Mouse (Mus musculus) MEL (cell line): ENCODE measurements around the gene Lypd6b. TPM values are rescaled to one million over a fixed set of nuclear protein-coding genes. Genes with fewer than 3 reads are reported as not detected.

Experiments used
- DNase-seq: peaks from one replicate; pipeline ENCODE4 v3.0.0; 2011; ENCODE audit warnings: low read depth, low spot score
- H3K27ac ChIP-seq: 2 replicates; pipeline ENCODE4 v1.5.1; 2012; ENCODE audit warnings: low read depth, mild to moderate bottlenecking, control low read depth, low read length, moderate library complexity; ENCODE audit not compliant: control insufficient read depth
- H3K27me3 ChIP-seq, 2 experiments: fragments of 150-350 bp in 1 of 2; sonication (generic) in 1 of 2; 2 replicates each; pipeline ENCODE4 v1.6.1; 2012; ENCODE audit warnings: low read length in 2 of 2, mild to moderate bottlenecking in 2 of 2, improper control_type of control experiment in 1 of 2, moderate library complexity in 1 of 2; ENCODE audit not compliant: insufficient read depth in 2 of 2, control insufficient read depth in 1 of 2
- H3K36me3 ChIP-seq, 2 experiments: 2 replicates each; pipeline ENCODE4 v1.6.1; 2012 to 2014; ENCODE audit warnings: low read length in 2 of 2, improper control_type of control experiment in 1 of 2, inconsistent platforms in 1 of 2, mild to moderate bottlenecking in 1 of 2; ENCODE audit not compliant: insufficient read depth in 2 of 2, control insufficient read depth in 1 of 2
- H3K4me1 ChIP-seq, 2 experiments: fragments of 150-350 bp in 1 of 2; sonication (generic) in 1 of 2; 2 replicates each; pipeline ENCODE4 v1.6.1; 2012; ENCODE audit warnings: low read length in 2 of 2, improper control_type of control experiment in 1 of 2, mild to moderate bottlenecking in 1 of 2; ENCODE audit not compliant: insufficient read depth in 2 of 2, control insufficient read depth in 1 of 2
- H3K4me3 ChIP-seq, 2 experiments: fragments of 150-350 bp in 1 of 2; sonication (generic) in 1 of 2; 2 replicates each; pipeline ENCODE4 v1.5.1; 2012; ENCODE audit warnings: low read depth in 2 of 2, low read length in 2 of 2, mild to moderate bottlenecking in 2 of 2, moderate library complexity in 2 of 2, control low read depth in 1 of 2, improper control_type of control experiment in 1 of 2; ENCODE audit not compliant: control insufficient read depth in 1 of 2, insufficient read depth in 1 of 2
- H3K79me2 ChIP-seq: 2 replicates; pipeline ENCODE4 v1.6.1; 2012; ENCODE audit warnings: mild to moderate bottlenecking, low read length, moderate library complexity; ENCODE audit not compliant: control insufficient read depth, poor library complexity, insufficient read depth
- H3K9ac ChIP-seq: 2 replicates; pipeline ENCODE4 v1.6.1; 2012; ENCODE audit warnings: low read depth, mild to moderate bottlenecking, control low read depth, low read length, moderate library complexity; ENCODE audit not compliant: control insufficient read depth, poor library complexity, severe bottlenecking
- H3K9me3 ChIP-seq: fragments of 150-350 bp; sonication (generic); replicated peaks from 2 replicates; pipeline ENCODE4 v1.6.1; 2012; ENCODE audit warnings: mild to moderate bottlenecking, low read length, improper control_type of control experiment, moderate library complexity; ENCODE audit not compliant: insufficient read depth
- CHD1 ChIP-seq: IDR thresholded peaks from 2 replicates; pipeline ENCODE4 v1.6.1; 2012; ENCODE audit warnings: low read depth, mild to moderate bottlenecking, inconsistent platforms, low read length, improper control_type of control experiment
- E2F4 ChIP-seq: IDR thresholded peaks from 2 replicates; pipeline ENCODE4 v1.6.1; 2011; ENCODE audit warnings: low read depth, low read length, improper control_type of control experiment, borderline replicate concordance
- ELF1 ChIP-seq: IDR thresholded peaks from 2 replicates; pipeline ENCODE4 v1.6.1; 2014; ENCODE audit warnings: low read depth, mild to moderate bottlenecking, inconsistent platforms, low read length, improper control_type of control experiment, moderate library complexity
- GABPA ChIP-seq: IDR thresholded peaks from 2 replicates; pipeline ENCODE4 v1.6.1; 2012; ENCODE audit warnings: low read depth, mild to moderate bottlenecking, inconsistent platforms, low read length, improper control_type of control experiment, moderate library complexity
- MAFK ChIP-seq: IDR thresholded peaks from 2 replicates; pipeline ENCODE4 v1.6.1; 2011; ENCODE audit warnings: low read depth, mild to moderate bottlenecking, low read length, improper control_type of control experiment, borderline replicate concordance
- MAZ ChIP-seq: IDR thresholded peaks from 2 replicates; pipeline ENCODE4 v1.6.1; 2012; ENCODE audit warnings: low read depth, mild to moderate bottlenecking, inconsistent platforms, low read length, improper control_type of control experiment
- MYB ChIP-seq: IDR thresholded peaks from 2 replicates; pipeline ENCODE4 v1.6.1; 2011; ENCODE audit warnings: mild to moderate bottlenecking, low read depth, low read length, improper control_type of control experiment
- POLR2AphosphoS5 ChIP-seq: IDR thresholded peaks from 2 replicates; pipeline ENCODE4 v1.6.1; 2012; ENCODE audit warnings: low read depth, borderline replicate concordance, mild to moderate bottlenecking, inconsistent platforms, low read length, moderate library complexity, mixed read lengths
- SIN3A ChIP-seq: IDR thresholded peaks from 2 replicates; pipeline ENCODE4 v1.6.1; 2012; ENCODE audit warnings: low read length, improper control_type of control experiment, inconsistent platforms
- SMC3 ChIP-seq: IDR thresholded peaks from 2 replicates; pipeline ENCODE4 v1.6.1; 2011; ENCODE audit warnings: low read depth, low read length, improper control_type of control experiment
- TCF12 ChIP-seq: IDR thresholded peaks from 2 replicates; pipeline ENCODE4 v1.6.1; 2014; ENCODE audit warnings: low read depth, mild to moderate bottlenecking, inconsistent platforms, low read length, improper control_type of control experiment, moderate library complexity
- UBTF ChIP-seq: IDR thresholded peaks from 2 replicates; pipeline ENCODE4 v1.6.1; 2012; ENCODE audit warnings: low read depth, mild to moderate bottlenecking, inconsistent platforms, low read length, improper control_type of control experiment, moderate library complexity, borderline replicate concordance; ENCODE audit not compliant: insufficient read depth
- USF1 ChIP-seq: IDR thresholded peaks from 2 replicates; pipeline ENCODE4 v1.6.1; 2014; ENCODE audit warnings: low read depth, mild to moderate bottlenecking, inconsistent platforms, low read length, improper control_type of control experiment, moderate library complexity
- USF2 ChIP-seq, 2 experiments: IDR thresholded peaks; 2 replicates each; pipeline ENCODE4 v1.6.1; 2011 to 2012; ENCODE audit warnings: improper control_type of control experiment in 2 of 2, low read length in 2 of 2, borderline replicate concordance in 1 of 2, inconsistent platforms in 1 of 2, low read depth in 1 of 2, mild to moderate bottlenecking in 1 of 2; ENCODE audit not compliant: insufficient read depth in 1 of 2
- ZMIZ1 ChIP-seq: IDR thresholded peaks from 2 replicates; pipeline ENCODE4 v1.6.1; 2012; ENCODE audit warnings: low read depth, mild to moderate bottlenecking, inconsistent platforms, low read length, improper control_type of control experiment, moderate library complexity
- polyA plus RNA-seq, 2 experiments: library from polyadenylated mRNA; stranded (reverse) in 1 of 2; unstranded in 1 of 2; fragments of >175 nt in 1 of 2; fragments of >200 nt in 1 of 2; gene quantifications; 2 replicates each; pipeline versions ENCODE4 v1.2.1 to v1.2.4; 2012; ENCODE audit warnings: low replicate concordance in 2 of 2, low read depth in 1 of 2; ENCODE audit not compliant: insufficient read length in 2 of 2, insufficient read depth in 1 of 2, missing spikeins in 1 of 2
- total RNA-seq: library from RNA; depleted of rRNA; stranded (reverse); fragments of 300-350 nt; gene quantifications from 2 replicates; pipeline ENCODE4 v1.2.3, GENCODE M21; 2012

Lypd6b gene
- total and polyA plus RNA-seq, 3 experiments, result not detected

DNA sequence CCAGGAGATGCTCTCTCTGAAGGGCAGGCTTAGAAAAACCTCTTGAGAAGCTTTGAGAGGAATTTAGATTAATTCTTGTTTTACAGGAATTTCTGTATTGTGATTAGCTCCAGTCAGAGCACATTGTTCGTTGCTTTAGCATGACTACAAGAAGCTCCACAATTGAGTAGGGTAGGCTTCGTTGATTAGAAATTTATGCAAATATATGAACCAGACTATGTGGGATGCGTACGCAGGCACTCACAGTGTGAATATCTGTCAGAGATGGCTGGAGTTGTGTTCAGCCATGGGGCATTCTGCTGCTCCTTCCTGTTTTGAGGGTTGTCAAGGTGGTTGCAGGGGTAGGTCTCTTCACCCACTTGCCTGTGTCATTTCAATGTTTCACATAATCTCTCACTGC is 100.9 kb downstream of the Lypd6b start:
- Histone ChIP-seq H3K27me3 (no peaks in the 10 kb centered on the region), H3K4me1 (no peaks in the 10 kb centered on the region), H3K79me2 (no peaks in the 10 kb centered on the region), H3K9ac (no peak overlapping the region), H3K36me3 (no peaks in the 10 kb centered on the region), H3K4me3 (no peak overlapping the region), H3K9me3 (no peaks in the 10 kb centered on the region), H3K27ac (no peak overlapping the region)
- DNase-seq, result no peak
- TF ChIP-seq SIN3A, result no peak
- no peak for TF ChIP-seq MYB
- TF ChIP-seq USF2 (IDR thresholded peaks at IDR 0.05; ENCODE audit: borderline replicate concordance in 1 of 2, insufficient read depth in 1 of 2, low read depth in 1 of 2, low read length in 2 of 2), result no peak
- no peak for TF ChIP-seq TCF12
- no peak for TF ChIP-seq POLR2AphosphoS5
- TF ChIP-seq MAFK, result no peak
- no peak for TF ChIP-seq UBTF
- TF ChIP-seq SMC3, result no peak
- TF ChIP-seq E2F4, result no peak
- no peak for TF ChIP-seq CHD1
- no peak for TF ChIP-seq USF1
- TF ChIP-seq ELF1, result no peak
- TF ChIP-seq GABPA, result no peak
- no peak for TF ChIP-seq ZMIZ1

- Histone ChIP-seq H3K4me1 (no peaks in the 10 kb centered on the region), H3K9ac (no peak overlapping the region), H3K36me3 (no peaks in the 10 kb centered on the region), H3K4me3 (no peak overlapping the region), H3K27me3 (no peaks in the 10 kb centered on the region), H3K79me2 (no peaks in the 10 kb centered on the region), H3K9me3 (no peaks in the 10 kb centered on the region), H3K27ac (no peak overlapping the region)
- TF ChIP-seq MAZ (no peak), SMC3 (no peak), SIN3A (no peak), POLR2AphosphoS5 (no peak)
- DNase-seq, result no peak
Measured at GRCm38 (mm10) chr2:49890727-49891126, 103.2 kb downstream of the Lypd6b start.
